Mouse (Mus musculus) hindbrain, embryonic 13.5 days (tissue): ENCODE data around the gene Slc7a11. TPM values are rescaled to one million over a fixed set of nuclear protein-coding genes. Genes with fewer than 3 reads are reported as not detected.
A peak's percentile ranks its signal among the peaks of the same experiment; 100 is the strongest.

Source experiments
- ATAC-seq: fragments of 200-750 bp; cut with Nextera tagmentation; 2 replicates; pipeline ENCODE4 v1.8.0; 2017; ENCODE audit warnings: moderate TSS enrichment; ENCODE audit not compliant: low FRiP score
- H3K27ac ChIP-seq: fragments of 300-500 bp; sonication (generic); 2 replicates; pipeline ENCODE4 v1.5.1; 2015; ENCODE audit warnings: inconsistent platforms, mild to moderate bottlenecking, moderate library complexity
- H3K27me3 ChIP-seq: fragments of 300-500 bp; sonication (generic); 2 replicates; pipeline ENCODE4 v1.6.1; 2015; ENCODE audit warnings: mild to moderate bottlenecking, inconsistent platforms
- H3K36me3 ChIP-seq: fragments of 300-500 bp; sonication (generic); 2 replicates; pipeline ENCODE4 v1.6.1; 2015; ENCODE audit warnings: mild to moderate bottlenecking, inconsistent platforms
- H3K4me1 ChIP-seq: fragments of 300-500 bp; sonication (generic); replicated peaks from 2 replicates; pipeline ENCODE4 v1.6.1; 2015; ENCODE audit warnings: inconsistent platforms
- H3K4me2 ChIP-seq: fragments of 300-500 bp; sonication (generic); 2 replicates; pipeline ENCODE4 v1.6.1; 2015; ENCODE audit warnings: inconsistent platforms, mild to moderate bottlenecking, moderate library complexity
- H3K4me3 ChIP-seq: fragments of 300-500 bp; sonication (generic); 2 replicates; pipeline ENCODE4 v1.5.1; 2015; ENCODE audit warnings: mild to moderate bottlenecking, inconsistent platforms
- H3K9ac ChIP-seq: fragments of 300-500 bp; sonication (generic); 2 replicates; pipeline ENCODE4 v1.6.1; 2015; ENCODE audit warnings: mild to moderate bottlenecking, inconsistent platforms
- H3K9me3 ChIP-seq: fragments of 300-500 bp; sonication (generic); 2 replicates; pipeline ENCODE4 v1.6.1; 2016; ENCODE audit warnings: inconsistent platforms
- WGBS: fragments of 180-500 bp; shearing (Covaris S2); methylation state at CpG from one replicate; pipeline ENCODE4 v1.1.7; 2015; 5-methylcytosine and 5-hydroxymethylcytosine counted together
- polyA plus RNA-seq: library from polyadenylated mRNA; unstranded; fragments of >200 nt; fragmentation: Nextera tagmentation; extraction: Ambion mirVana; gene quantifications from 2 replicates; pipeline ENCODE4 v1.2.1, GENCODE M21; 2015

The Slc7a11 gene
- polyA plus RNA-seq: 3.1 and 3.9 TPM in 2 replicates

DNA sequence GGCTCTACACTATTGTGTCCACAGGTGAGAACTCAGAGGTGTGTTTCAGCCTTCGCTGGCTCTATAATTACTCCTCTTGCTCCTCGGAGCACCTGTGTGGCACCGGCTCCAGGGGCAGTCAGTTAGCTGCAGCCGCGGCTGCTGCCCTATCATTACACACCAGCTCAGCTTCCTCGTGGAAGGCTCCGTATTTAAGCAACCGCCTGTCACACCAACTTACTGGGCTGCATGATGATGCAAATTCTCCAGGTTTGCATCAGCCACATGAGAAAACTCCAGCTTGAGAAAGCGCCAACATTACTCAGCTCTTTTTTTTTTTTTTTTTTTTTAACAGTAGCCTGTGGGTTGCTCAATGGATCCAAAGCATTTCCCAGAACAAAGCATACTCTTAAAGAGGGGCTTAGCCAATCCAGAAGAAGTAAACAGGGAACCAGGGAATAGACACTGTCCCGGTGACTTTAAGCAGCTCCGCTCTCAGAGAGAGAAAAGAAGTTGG, at the start of gene Slc7a11:
Gene Slc7a11 (minus strand): TSS at position 194 of the 496 bp plus-strand sequence.
- Histone ChIP-seq H3K4me2 (peak within 1 kb of the TSS; percentile 62), H3K36me3 (no peaks in the 10 kb centered on the region), H3K4me3 (peak within 1 kb of the TSS; percentile 34), H3K9ac (0 out of 2 replicates have a peak within 1 kb of the TSS, but pooled peaks have one; percentile 35), H3K4me1 (peaks cover 15% of the 10 kb centered on the region), H3K27me3 (no peaks in the 10 kb centered on the region), H3K9me3 (no peaks in the 10 kb centered on the region), H3K27ac (no peak within 1 kb of the TSS)
- WGBS: 2% methylated on average over 11 of the region's 11 CpGs
- peak; percentile 86 for ATAC-seq

DNA sequence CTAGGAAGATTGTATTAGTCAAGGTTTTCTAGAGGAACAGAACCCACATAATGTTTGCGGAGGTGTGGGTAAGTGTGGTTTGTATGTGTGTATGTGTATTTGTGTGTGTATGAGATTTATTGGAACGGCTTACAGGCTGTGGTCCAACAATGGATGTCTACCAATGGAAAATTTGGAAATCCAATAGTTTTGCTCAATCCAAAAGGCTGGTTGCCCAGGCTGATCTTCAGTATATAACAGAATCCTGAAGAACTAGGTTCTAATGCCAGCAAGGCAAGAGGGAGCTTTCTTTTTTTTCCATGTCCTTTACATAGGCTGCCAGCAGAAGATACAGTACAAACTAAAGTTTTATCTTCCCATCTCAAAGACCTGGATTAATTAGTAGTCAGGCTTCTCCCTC, 48.3 kb upstream of the Slc7a11 start:
- no peak overlapping the region for H3K27ac ChIP-seq
- no peaks in the 10 kb centered on the region for H3K9me3 ChIP-seq
- no peak overlapping the region for H3K9ac ChIP-seq
- H3K4me2 ChIP-seq: no peak overlapping the region
- H3K36me3 ChIP-seq: no peaks in the 10 kb centered on the region
- no peak for ATAC-seq
- H3K4me3 ChIP-seq: no peak overlapping the region
- H3K4me1 ChIP-seq: no peaks in the 10 kb centered on the region
- no peaks in the 10 kb centered on the region for H3K27me3 ChIP-seq
- 96% methylated on average over 2 of the region's 2 CpGs for WGBS

DNA sequence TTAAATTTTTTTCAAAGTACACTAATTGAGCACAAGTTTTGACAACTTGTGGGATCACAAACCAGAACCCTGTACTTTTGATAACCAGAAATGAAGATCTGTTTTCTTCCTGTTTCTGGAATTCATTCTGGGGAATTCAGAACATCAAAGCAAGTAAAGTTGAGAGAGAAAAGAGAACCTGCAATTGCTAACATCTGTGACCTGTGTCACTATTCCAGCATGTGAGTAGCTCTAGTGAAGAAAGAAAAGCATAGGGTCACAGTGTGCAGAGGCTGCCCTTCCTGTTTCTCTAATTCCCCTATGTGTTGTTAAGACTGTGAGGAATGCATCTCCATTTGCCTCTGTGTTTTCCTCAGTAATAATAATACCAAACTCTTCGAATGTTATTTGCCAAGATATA, 40.7 kb upstream of the Slc7a11 start:
- WGBS: 77% methylated on average over 1 of the region's 1 CpGs
- no peak overlapping the region for H3K9ac ChIP-seq

DNA sequence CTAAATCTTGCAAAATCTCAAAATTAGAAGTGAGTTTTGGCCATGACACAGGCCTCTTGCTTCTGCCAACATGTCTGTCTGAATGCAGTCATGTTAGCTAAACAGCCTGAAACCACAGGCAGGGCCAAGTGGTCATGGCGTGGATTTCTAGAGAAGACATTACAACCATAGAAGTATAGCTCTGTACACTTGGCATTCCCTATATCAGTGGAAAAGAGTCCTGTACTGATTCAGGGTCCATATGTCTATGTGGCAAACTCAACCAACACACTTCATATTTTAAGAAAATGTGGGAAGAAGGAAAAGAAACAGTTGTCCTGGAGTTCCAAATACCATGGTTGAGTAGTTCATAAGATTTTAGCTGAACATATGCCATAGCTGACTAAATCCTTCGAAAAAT, 18.8 kb upstream of the Slc7a11 start:
- Histone ChIP-seq H3K4me1 (no peaks in the 10 kb centered on the region), H3K9ac (no peak overlapping the region), H3K9me3 (no peaks in the 10 kb centered on the region), H3K4me2 (no peak overlapping the region), H3K4me3 (no peak overlapping the region), H3K36me3 (no peaks in the 10 kb centered on the region), H3K27me3 (no peaks in the 10 kb centered on the region), H3K27ac (no peak overlapping the region)
- no peak for ATAC-seq
- whole genome bisulfite sequencing: 94% methylated on average over 2 of the region's 2 CpGs

More for the DNA sequence above, 40.7 kb upstream of the Slc7a11 start:
- Histone ChIP-seq H3K27me3 (no peaks in the 10 kb centered on the region), H3K4me3 (no peak overlapping the region), H3K36me3 (no peaks in the 10 kb centered on the region), H3K4me1 (no peaks in the 10 kb centered on the region), H3K27ac (no peak overlapping the region), H3K4me2 (no peak overlapping the region), H3K9me3 (no peaks in the 10 kb centered on the region)
- ATAC-seq: no peak

DNA sequence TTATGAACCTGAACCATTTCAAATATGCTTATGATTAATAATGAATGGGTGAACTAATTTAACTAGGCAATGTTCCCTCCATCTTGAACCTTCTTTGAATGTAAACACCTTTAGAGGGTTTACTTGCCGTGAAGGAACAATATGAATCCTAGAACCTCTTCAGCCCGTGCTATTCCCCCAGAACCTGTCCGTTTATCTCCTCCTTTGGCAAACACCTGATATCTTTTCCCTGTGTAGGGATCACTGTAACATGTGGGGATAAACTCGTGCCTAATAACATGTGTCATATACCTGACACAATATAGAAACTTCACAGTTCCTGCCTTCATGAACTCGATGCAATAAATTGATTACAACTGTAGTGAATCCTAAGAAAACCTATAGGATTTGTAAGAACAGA, 13.7 kb upstream of the Slc7a11 start:
- Histone ChIP-seq H3K27ac (no peak overlapping the region), H3K4me2 (no peak overlapping the region), H3K36me3 (no peaks in the 10 kb centered on the region), H3K4me3 (no peak overlapping the region), H3K9me3 (no peaks in the 10 kb centered on the region), H3K27me3 (no peaks in the 10 kb centered on the region), H3K9ac (no peak overlapping the region), H3K4me1 (0 out of 2 replicates have a peak, but pooled peaks cover 3% of the 10 kb centered on the region)
- WGBS: 90% methylated on average over 5 of the region's 5 CpGs
- ATAC-seq: no peak

DNA sequence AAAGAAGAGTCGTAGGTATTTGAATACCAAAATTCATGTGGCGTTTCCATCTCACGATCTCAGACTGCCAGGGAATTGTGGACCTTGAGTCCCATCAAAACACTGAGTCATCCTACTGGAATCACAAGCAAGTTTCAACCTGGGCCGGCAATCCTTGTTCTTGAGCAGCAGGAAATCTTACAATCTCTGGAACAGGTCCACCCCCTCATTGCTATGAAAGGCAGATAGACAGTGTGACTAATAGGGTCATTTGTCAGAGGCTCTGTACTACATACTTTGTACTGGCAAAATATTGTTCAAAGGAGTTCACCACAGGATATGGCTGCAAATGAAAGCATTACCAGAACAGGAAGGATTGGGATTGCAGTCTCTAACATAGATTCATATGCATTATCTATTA, 13.2 kb upstream of the Slc7a11 start:
- Histone ChIP-seq H3K27me3 (no peaks in the 10 kb centered on the region), H3K4me2 (no peak overlapping the region), H3K27ac (no peak overlapping the region), H3K9ac (no peak overlapping the region), H3K9me3 (no peaks in the 10 kb centered on the region), H3K36me3 (no peaks in the 10 kb centered on the region), H3K4me3 (no peak overlapping the region), H3K4me1 (0 out of 2 replicates have a peak, but pooled peaks cover 3% of the 10 kb centered on the region)
- 67% methylated on average over 4 of the region's 4 CpGs for WGBS
- no peak for ATAC-seq

DNA sequence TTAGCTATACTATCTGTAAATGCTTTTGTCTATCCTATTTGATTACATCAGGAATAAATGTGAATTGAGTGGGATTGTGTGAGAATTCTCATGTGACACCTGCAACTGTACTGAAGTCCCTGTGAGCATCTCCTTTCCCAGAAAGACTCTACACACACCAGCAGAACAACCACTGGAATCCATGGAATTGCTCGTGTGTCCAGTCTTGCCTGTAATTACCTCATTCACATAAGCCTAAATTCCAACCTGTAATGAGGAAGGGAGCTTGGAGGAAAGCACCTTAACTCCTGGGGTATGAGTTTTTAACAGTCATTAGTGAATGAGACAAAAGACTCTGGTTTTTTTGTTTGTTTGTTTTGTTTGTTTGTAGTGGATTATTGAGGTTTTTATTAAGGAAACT, 12.6 kb upstream of the Slc7a11 start:
- Histone ChIP-seq H3K9me3 (no peaks in the 10 kb centered on the region), H3K27ac (no peak overlapping the region), H3K4me3 (no peak overlapping the region), H3K9ac (no peak overlapping the region), H3K4me2 (no peak overlapping the region), H3K27me3 (no peaks in the 10 kb centered on the region), H3K36me3 (no peaks in the 10 kb centered on the region), H3K4me1 (0 out of 2 replicates have a peak, but pooled peaks cover 3% of the 10 kb centered on the region)
- WGBS: 79% methylated on average over 1 of the region's 1 CpGs
- no peak for ATAC-seq

DNA sequence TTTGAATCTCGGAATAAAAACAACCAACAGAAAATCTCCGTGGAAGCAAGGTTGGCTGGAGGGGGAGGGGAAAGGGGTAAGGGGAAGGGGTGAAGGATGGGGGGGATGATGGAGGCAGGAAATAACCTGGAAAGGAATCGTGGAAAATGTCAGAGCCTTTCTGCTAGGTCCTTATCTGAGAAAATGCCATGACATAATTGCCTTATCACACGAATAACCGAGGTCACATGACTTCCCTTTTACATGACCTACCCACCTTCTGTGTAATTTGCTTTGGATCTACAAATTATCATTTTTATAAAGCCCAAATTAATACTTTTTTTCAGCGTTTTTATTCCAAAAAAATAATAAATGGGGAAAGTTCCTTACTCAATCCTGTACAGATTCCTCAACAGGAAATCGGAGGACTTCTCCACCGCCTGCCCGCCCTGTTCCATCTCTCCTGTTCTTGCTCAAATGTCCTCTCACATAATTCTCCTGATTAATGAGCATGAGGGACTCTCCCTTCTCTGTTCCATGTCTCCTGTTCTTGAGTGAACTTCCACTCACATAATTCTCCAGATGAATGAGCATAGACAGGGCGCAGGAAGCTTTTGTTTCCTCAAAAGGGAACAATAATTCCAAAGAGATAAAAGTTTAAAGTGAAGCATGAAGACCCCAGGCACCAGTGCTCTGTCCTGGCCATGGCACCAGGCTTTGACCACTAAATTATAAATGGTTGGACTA, 1.8 kb upstream of the Slc7a11 start:
- no peaks in the 10 kb centered on the region for H3K9me3 ChIP-seq

DNA sequence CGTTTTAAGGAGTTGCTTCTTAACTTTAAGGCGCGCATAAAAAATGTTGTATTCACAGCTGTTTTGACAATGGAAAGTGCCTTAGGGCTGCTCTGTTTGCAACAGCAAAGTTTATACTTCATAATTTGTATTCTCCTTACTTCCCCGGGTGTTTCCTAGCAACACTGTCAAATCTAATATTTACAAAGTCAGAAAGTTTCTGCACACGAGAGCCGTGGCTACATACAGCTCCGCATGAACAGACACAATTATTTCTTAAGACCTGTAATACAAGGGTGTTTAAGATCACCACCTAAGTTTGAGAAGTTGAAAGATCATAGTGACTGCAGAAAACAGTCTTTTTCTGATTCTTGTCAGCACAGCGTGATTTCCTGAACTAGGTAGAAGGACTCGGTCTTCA, 528 bp upstream of the Slc7a11 start:
- WGBS: 21% methylated on average over 9 of the region's 9 CpGs
- no peak overlapping the region for H3K9ac ChIP-seq
- peak; percentile 24; the same call in 1 of the 2 replicates for ATAC-seq

More for the DNA sequence above, 1.8 kb upstream of the Slc7a11 start:
- WGBS: 61% methylated on average over 10 of the region's 10 CpGs
- Histone ChIP-seq H3K36me3 (no peaks in the 10 kb centered on the region), H3K4me1 (peaks cover 15% of the 10 kb centered on the region), H3K4me3 (no peak overlapping the region), H3K9ac (no peak overlapping the region), H3K27ac (no peak overlapping the region), H3K27me3 (no peaks in the 10 kb centered on the region), H3K4me2 (no peak overlapping the region)
- ATAC-seq: no peak

DNA sequence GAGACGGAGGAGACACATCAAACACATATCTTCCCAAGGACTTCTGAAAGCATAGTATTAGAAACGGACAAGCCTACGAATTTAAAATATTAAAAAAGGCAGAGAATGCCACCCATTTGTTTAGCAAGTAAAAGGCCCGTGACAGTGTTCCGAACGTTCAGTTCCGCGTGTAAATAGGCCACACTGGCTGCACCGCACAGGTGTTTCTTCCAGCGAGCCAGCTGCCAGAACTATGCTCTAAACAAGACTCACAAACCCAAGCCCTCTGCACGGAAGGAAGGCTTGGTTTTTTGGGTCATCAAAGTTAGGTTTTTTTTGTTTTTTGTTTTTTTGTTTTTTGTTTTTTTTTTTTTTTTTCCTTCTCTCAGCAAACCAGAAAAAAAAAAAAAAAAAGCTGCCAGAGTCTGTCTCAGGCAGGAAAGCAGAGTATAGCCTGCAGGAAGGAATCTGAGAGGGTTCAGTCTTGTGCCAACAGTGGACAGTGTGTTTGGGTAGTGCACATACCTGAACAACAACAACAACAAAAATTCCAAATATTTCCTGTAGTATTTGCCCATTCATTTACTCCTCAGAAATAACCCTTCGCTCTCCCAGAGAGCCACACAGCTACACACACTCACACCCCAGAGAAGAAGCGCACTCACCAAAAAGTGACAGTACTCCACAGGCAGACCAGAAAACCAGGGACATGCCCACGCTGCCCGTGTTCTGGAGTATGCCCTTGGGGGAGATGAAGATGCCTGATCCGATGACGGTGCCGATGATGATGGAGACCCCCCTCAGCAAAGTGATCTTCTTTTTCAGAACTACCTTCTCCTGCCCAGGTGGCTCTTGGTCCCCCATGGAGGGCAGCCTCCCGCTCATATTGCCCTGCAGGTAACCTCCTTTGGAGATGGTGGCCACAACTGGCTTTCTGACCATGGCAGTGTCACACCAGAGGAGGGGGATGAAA, 797 bp downstream of the Slc7a11 start:
- Histone ChIP-seq H3K9ac (0 out of 2 replicates have a peak overlapping the region, but pooled peaks have one; percentile 35), H3K9me3 (no peaks in the 10 kb centered on the region), H3K4me3 (peak overlapping the region; percentile 34; the same call in 1 of the 2 replicates), H3K27me3 (no peaks in the 10 kb centered on the region), H3K4me2 (peak overlapping the region; percentile 62), H3K4me1 (peaks cover 15% of the 10 kb centered on the region), H3K36me3 (no peaks in the 10 kb centered on the region), H3K27ac (no peak overlapping the region)
- 0 out of 2 replicates have a peak, but pooled peaks have one; percentile 27 for ATAC-seq
- WGBS: 74% methylated on average over 19 of the region's 19 CpGs

More for the DNA sequence above, 528 bp upstream of the Slc7a11 start:
- peak overlapping the region; percentile 34 for H3K4me3 ChIP-seq
- H3K9me3 ChIP-seq: no peaks in the 10 kb centered on the region
- H3K36me3 ChIP-seq: no peaks in the 10 kb centered on the region
- no peak overlapping the region for H3K27ac ChIP-seq
- no peaks in the 10 kb centered on the region for H3K27me3 ChIP-seq
- peak overlapping the region; percentile 62 for H3K4me2 ChIP-seq
- H3K4me1 ChIP-seq: peaks cover 15% of the 10 kb centered on the region

DNA sequence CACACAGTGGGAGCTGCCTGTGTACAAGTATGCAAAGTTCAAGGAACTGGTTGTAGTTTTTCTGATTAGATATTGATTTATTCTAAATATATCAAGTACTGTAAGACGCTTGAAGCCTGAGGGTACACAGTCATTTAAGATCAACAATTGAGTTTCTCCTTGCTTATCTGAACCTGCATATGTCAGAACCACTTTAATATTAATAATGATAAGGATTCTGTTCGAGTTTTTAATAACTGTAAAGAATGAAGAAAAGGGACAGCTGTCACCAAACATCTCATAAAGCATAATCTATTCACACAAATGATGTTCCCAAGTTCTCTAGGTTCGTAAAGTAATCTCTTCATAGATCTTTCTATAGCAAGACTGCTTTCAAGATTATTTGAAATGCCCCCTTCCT, 2.1 kb downstream of the Slc7a11 start:
- H3K27me3 ChIP-seq: no peaks in the 10 kb centered on the region
- no peak overlapping the region for H3K9ac ChIP-seq
- H3K4me2 ChIP-seq: no peak overlapping the region
- peaks cover 15% of the 10 kb centered on the region for H3K4me1 ChIP-seq
- no peaks in the 10 kb centered on the region for H3K36me3 ChIP-seq
- H3K27ac ChIP-seq: no peak overlapping the region
- no peak for ATAC-seq
- H3K4me3 ChIP-seq: no peak overlapping the region
- no peaks in the 10 kb centered on the region for H3K9me3 ChIP-seq
- WGBS: 84% methylated on average over 3 of the region's 3 CpGs

DNA sequence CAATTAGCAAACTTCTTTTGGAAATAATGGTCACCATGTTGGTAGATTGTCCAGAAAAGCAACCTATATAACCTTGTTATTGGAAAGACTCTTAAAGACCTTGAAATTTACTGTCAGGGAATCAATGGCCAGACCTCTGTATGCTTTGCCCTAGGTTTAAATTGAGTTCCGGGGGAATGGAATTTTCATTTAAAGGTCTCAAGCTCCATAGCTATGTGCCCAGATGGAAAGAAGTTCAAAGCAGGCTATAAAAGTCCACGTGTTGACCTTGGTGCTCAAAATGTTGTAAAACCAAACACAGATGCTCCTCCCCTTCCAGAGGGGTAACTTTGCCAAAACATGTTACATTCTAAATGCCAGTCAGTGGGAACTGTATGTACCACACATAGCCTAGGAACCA, 3.0 kb downstream of the Slc7a11 start:
- Histone ChIP-seq H3K27me3 (no peaks in the 10 kb centered on the region), H3K9me3 (no peaks in the 10 kb centered on the region), H3K9ac (no peak overlapping the region), H3K4me3 (no peak overlapping the region), H3K36me3 (no peaks in the 10 kb centered on the region), H3K4me2 (no peak overlapping the region), H3K4me1 (peaks cover 15% of the 10 kb centered on the region), H3K27ac (no peak overlapping the region)
- WGBS: 92% methylated on average over 2 of the region's 2 CpGs
- no peak for ATAC-seq
